Mouse (Mus musculus) myocyte (in vitro differentiated cells): ENCODE measurements at regions not wholly inside any gene's neighbourhood (a gene's known extent, or its start where the extent isn't known, plus 50 kb on each side); places are given as distances from the start of the nearest gene placed in this dataset.

Source experiments
- H3K27me3 ChIP-seq: one replicate; pipeline ENCODE4 v1.6.1; 2011; ENCODE audit not compliant: control insufficient read depth, insufficient read depth, insufficient read length
- H3K36me3 ChIP-seq: one replicate; pipeline ENCODE4 v1.6.1; 2011; ENCODE audit not compliant: control insufficient read depth, insufficient read depth
- H3K4me2 ChIP-seq: one replicate; pipeline ENCODE4 v1.6.1; 2011; ENCODE audit warnings: low read depth, control low read depth
- H3K4me3 ChIP-seq: one replicate; pipeline ENCODE4 v1.5.1; 2011; ENCODE audit warnings: mild to moderate bottlenecking, control low read depth, moderate library complexity
- H3K79me2 ChIP-seq: one replicate; pipeline ENCODE4 v1.6.1; 2011; ENCODE audit not compliant: control insufficient read depth, insufficient read depth
- H3ac ChIP-seq: one replicate; pipeline ENCODE4 v1.6.1; 2011; ENCODE audit not compliant: control insufficient read depth, insufficient read length
- CEBPB ChIP-seq: IDR thresholded peaks from 2 replicates; pipeline ENCODE4 v1.6.1; 2011; ENCODE audit warnings: mild to moderate bottlenecking, moderate library complexity; ENCODE audit not compliant: poor library complexity, insufficient read depth, severe bottlenecking
- E2F4 ChIP-seq: IDR thresholded peaks from one replicate; pipeline ENCODE4 v1.6.1; 2011; ENCODE audit warnings: mild to moderate bottlenecking, control low read depth, moderate library complexity; ENCODE audit not compliant: insufficient read depth
- MAX ChIP-seq: IDR thresholded peaks from one replicate; pipeline ENCODE4 v1.6.1; 2011; ENCODE audit warnings: low read depth, mild to moderate bottlenecking, control low read depth
- MYOD1 ChIP-seq, 3 experiments: IDR thresholded peaks; one replicate each; pipeline ENCODE4 v1.6.1; 2011; ENCODE audit warnings: control low read depth in 2 of 3, low read depth in 2 of 3, mild to moderate bottlenecking in 2 of 3, moderate library complexity in 1 of 3; ENCODE audit not compliant: insufficient read length in 2 of 3, control insufficient read depth in 1 of 3
- MYOG ChIP-seq, 3 experiments: IDR thresholded peaks; one replicate each; pipeline ENCODE4 v1.6.1; 2011; ENCODE audit warnings: control low read depth in 2 of 3, low read depth in 2 of 3, mild to moderate bottlenecking in 2 of 3; ENCODE audit not compliant: insufficient read length in 2 of 3, control insufficient read depth in 1 of 3, insufficient read depth in 1 of 3
- POLR2A ChIP-seq: IDR thresholded peaks from one replicate; pipeline ENCODE4 v1.6.1; 2011; ENCODE audit warnings: low read depth, mild to moderate bottlenecking, control low read depth, moderate library complexity; ENCODE audit not compliant: insufficient read length
- POLR2AphosphoS2 ChIP-seq: IDR thresholded peaks from one replicate; pipeline ENCODE4 v1.6.1; 2011; ENCODE audit warnings: low read depth, control low read depth; ENCODE audit not compliant: insufficient read length
- REST ChIP-seq: IDR thresholded peaks from one replicate; pipeline ENCODE4 v1.6.1; 2011; ENCODE audit warnings: mild to moderate bottlenecking, control low read depth, moderate library complexity; ENCODE audit not compliant: insufficient read depth, insufficient read length
- SRF ChIP-seq: IDR thresholded peaks from one replicate; pipeline ENCODE4 v1.6.1; 2011; ENCODE audit warnings: low read depth; ENCODE audit not compliant: control insufficient read depth, insufficient read length
- TCF12 ChIP-seq: IDR thresholded peaks from one replicate; pipeline ENCODE4 v1.6.1; 2011; ENCODE audit warnings: mild to moderate bottlenecking, control low read depth; ENCODE audit not compliant: poor library complexity, insufficient read depth, severe bottlenecking
- TCF3 ChIP-seq: IDR thresholded peaks from one replicate; pipeline ENCODE4 v1.6.1; 2011; ENCODE audit warnings: low read depth, control low read depth; ENCODE audit not compliant: insufficient read length
- USF1 ChIP-seq: IDR thresholded peaks from one replicate; pipeline ENCODE4 v1.6.1; 2011; ENCODE audit warnings: low read depth, mild to moderate bottlenecking, control low read depth, moderate library complexity

- TF ChIP-seq POLR2A (no peak), MYOG (IDR thresholded peaks at IDR 0.05; ENCODE audit: control insufficient read depth in 1 of 3, insufficient read depth in 1 of 3, insufficient read length in 2 of 3, low read depth in 2 of 3) (no peak), TCF12 (no peak), MAX (no peak), POLR2AphosphoS2 (no peak), E2F4 (no peak), SRF (no peak), USF1 (no peak), CEBPB (no peak), MYOD1 (IDR thresholded peaks at IDR 0.05; ENCODE audit: control insufficient read depth in 1 of 3, insufficient read length in 2 of 3, low read depth in 2 of 3) (no peak), TCF3 (no peak), REST (no peak)
- H3ac ChIP-seq: no peak overlapping the region
- H3K4me2 ChIP-seq: no peak overlapping the region
Measured at GRCm38 (mm10) chr4:125391269-125391668, 99.2 kb upstream of the Grik3 start.

GRCm38 (mm10) chr4:125385811-125386210 lies 104.7 kb upstream of the Grik3 start:
- H3K36me3 ChIP-seq: no peaks in the 10 kb centered on the region
- peaks cover 4% of the 10 kb centered on the region for H3K27me3 ChIP-seq
- H3K4me3 ChIP-seq: no peak overlapping the region
- no peak overlapping the region for H3ac ChIP-seq
- H3K79me2 ChIP-seq: no peaks in the 10 kb centered on the region
- no peak overlapping the region for H3K4me2 ChIP-seq
- TF ChIP-seq REST (no peak), TCF12 (no peak), TCF3 (no peak), MYOD1 (IDR thresholded peaks at IDR 0.05; ENCODE audit: control insufficient read depth in 1 of 3, insufficient read length in 2 of 3, low read depth in 2 of 3) (no peak), CEBPB (no peak), MYOG (IDR thresholded peaks at IDR 0.05; ENCODE audit: control insufficient read depth in 1 of 3, insufficient read depth in 1 of 3, insufficient read length in 2 of 3, low read depth in 2 of 3) (no peak), MAX (no peak), E2F4 (no peak), USF1 (no peak), SRF (no peak), POLR2AphosphoS2 (no peak), POLR2A (no peak)

More at GRCm38 (mm10) chr4:125391269-125391668, 99.2 kb upstream of the Grik3 start:
- Histone ChIP-seq H3K27me3 (peaks cover 9% of the 10 kb centered on the region), H3K36me3 (no peaks in the 10 kb centered on the region), H3K4me3 (no peak overlapping the region), H3K79me2 (no peaks in the 10 kb centered on the region)

- Histone ChIP-seq H3ac (no peak overlapping the region), H3K4me3 (no peak overlapping the region), H3K79me2 (no peaks in the 10 kb centered on the region), H3K27me3 (no peaks in the 10 kb centered on the region), H3K36me3 (no peaks in the 10 kb centered on the region), H3K4me2 (no peak overlapping the region)
- TF ChIP-seq TCF3 (no peak), SRF (no peak), E2F4 (no peak), REST (no peak), TCF12 (no peak), POLR2AphosphoS2 (no peak), POLR2A (no peak), USF1 (no peak), MAX (no peak), MYOD1 (IDR thresholded peaks at IDR 0.05; ENCODE audit: control insufficient read depth in 1 of 3, insufficient read length in 2 of 3, low read depth in 2 of 3) (no peak), MYOG (IDR thresholded peaks at IDR 0.05; ENCODE audit: control insufficient read depth in 1 of 3, insufficient read depth in 1 of 3, insufficient read length in 2 of 3, low read depth in 2 of 3) (no peak), CEBPB (no peak)
Measured at GRCm38 (mm10) chr4:125364011-125364410, 126.5 kb upstream of the Grik3 start.

GRCm38 (mm10) chr4:125361611-125362520 lies 128.6 kb upstream of the Grik3 start:
- H3K36me3 ChIP-seq: no peaks in the 10 kb centered on the region
- H3K79me2 ChIP-seq: no peaks in the 10 kb centered on the region
- no peak overlapping the region for H3K4me3 ChIP-seq
- TF ChIP-seq TCF12 (no peak), REST (no peak)
- no peak overlapping the region for H3K4me2 ChIP-seq
- H3K27me3 ChIP-seq: no peaks in the 10 kb centered on the region
- H3ac ChIP-seq: no peak overlapping the region
